Mouse (Mus musculus) layer of hippocampus, adult 8-10 months (tissue): ENCODE results near the gene Cdc20b. TPM values are rescaled to one million over a fixed set of nuclear protein-coding genes. Genes with fewer than 3 reads are reported as not detected.

Experiments
- DNase-seq, 2 experiments: peaks; one replicate each; pipeline ENCODE4 v3.0.0; 2022; ENCODE audit warnings: low spot score in 2 of 2
- total RNA-seq, 4 experiments: library from RNA; stranded (reverse); gene quantifications; 2 replicates each; pipeline ENCODE4 v1.2.4; 2022

Cdc20b gene
- total RNA-seq, 4 experiments from 2014 or later, result 0.51 TPM; not detected in 3

GRCm38 (mm10) chr13:113023274-113024143 is 11.4 kb upstream of the Cdc20b start:
- no peak for DNase-seq

GRCm38 (mm10) chr13:113031351-113031750 is 3.6 kb upstream of the Cdc20b start:
- no peak for DNase-seq

GRCm38 (mm10) chr13:113031792-113032571 is 2.9 kb upstream of the Cdc20b start:
- DNase-seq, result peak in 1 of 2 experiments; percentile 26

GRCm38 (mm10) chr13:113032831-113033230 is 2.1 kb upstream of the Cdc20b start:
- no peak for DNase-seq

GRCm38 (mm10) chr13:113034271-113034886 is 532 bp upstream of the Cdc20b start:
- DNase-seq, result no peak

- peak; percentile 63 to 69 for DNase-seq
These were observed 941 bp downstream of the Cdc20b start for GRCm38 (mm10) chr13:113035852-113036251.

- no peak for DNase-seq
These were observed 10.0 kb downstream of the Cdc20b start for GRCm38 (mm10) chr13:113044876-113045275.

GRCm38 (mm10) chr13:113045458-113046110 is 10.7 kb downstream of the Cdc20b start:
- no peak for DNase-seq

- peak in 1 of 2 experiments; percentile 10 for DNase-seq
These were observed 11.4 kb downstream of the Cdc20b start, which contains the start of gene Gpx8 for GRCm38 (mm10) chr13:113046211-113046883. Gene Gpx8, minus strand, starts transcription at chr13:113046410.

GRCm38 (mm10) chr13:113047018-113047417 is 12.1 kb downstream of the Cdc20b start:
- no peak for DNase-seq

- no peak for DNase-seq
These were observed 12.7 kb downstream of the Cdc20b start for GRCm38 (mm10) chr13:113047647-113048046.

GRCm38 (mm10) chr13:113054230-113054629 is 19.3 kb downstream of the Cdc20b start:
- no peak for DNase-seq

- DNase-seq, result no peak
These were observed 20.9 kb downstream of the Cdc20b start for GRCm38 (mm10) chr13:113055826-113056225.

GRCm38 (mm10) chr13:113061746-113062145 is 26.8 kb downstream of the Cdc20b start:
- DNase-seq, result no peak

- no peak for DNase-seq
These were observed 29.6 kb downstream of the Cdc20b start for GRCm38 (mm10) chr13:113064542-113064941.

- DNase-seq, result no peak
These were observed 44.1 kb downstream of the Cdc20b start for GRCm38 (mm10) chr13:113079021-113079420.

- DNase-seq, result no peak
These were observed 47.2 kb downstream of the Cdc20b start for GRCm38 (mm10) chr13:113082101-113082500.

- DNase-seq, result no peak
These were observed 49.8 kb downstream of the Cdc20b start for GRCm38 (mm10) chr13:113084732-113085131.

- no peak for DNase-seq
These were observed 52.5 kb downstream of the Cdc20b start for GRCm38 (mm10) chr13:113087226-113088017.

GRCm38 (mm10) chr13:113090489-113090888 is 55.6 kb downstream of the Cdc20b start:
- DNase-seq, result no peak
